Mouse (Mus musculus) G1E-ER4 (cell line): ENCODE measurements around the gene Olfr733. TPM values are rescaled to one million over a fixed set of nuclear protein-coding genes. Genes with fewer than 3 reads are reported as not detected.

Experiments used
- GATA1 ChIP-seq: IDR thresholded peaks from one replicate; pipeline ENCODE4 v1.8.0; 2012; ENCODE audit warnings: low read length, inconsistent platforms
- polyA plus RNA-seq: library from polyadenylated mRNA; stranded (reverse); fragments of >175 nt; gene quantifications from 2 replicates; pipeline ENCODE4 v1.2.3, GENCODE M21; 2012

Olfr733 gene
- not detected in 2 replicates for polyA plus RNA-seq

DNA sequence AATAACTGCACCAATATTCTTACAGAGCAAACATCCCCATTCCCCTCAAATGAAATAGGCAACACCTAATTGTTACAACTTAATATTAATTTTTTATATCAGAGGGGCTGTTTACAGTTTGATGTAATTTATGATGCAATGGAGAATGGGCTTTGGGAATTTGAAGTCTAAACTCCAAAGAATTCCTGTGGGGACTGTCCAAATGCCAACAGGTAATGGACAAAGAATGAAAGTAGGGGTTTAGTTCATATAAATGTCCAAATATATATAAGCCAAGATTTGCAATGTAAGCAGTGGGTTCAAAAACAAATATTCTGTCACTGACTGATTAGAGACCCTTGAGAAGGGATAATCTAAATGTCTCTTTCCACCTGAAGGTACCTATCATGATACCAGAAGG lies at the start of gene Olfr733:
Gene Olfr733, minus strand, starts transcription at position 101 of the 400 bp plus-strand sequence.
- TF ChIP-seq GATA1 = no peak

DNA sequence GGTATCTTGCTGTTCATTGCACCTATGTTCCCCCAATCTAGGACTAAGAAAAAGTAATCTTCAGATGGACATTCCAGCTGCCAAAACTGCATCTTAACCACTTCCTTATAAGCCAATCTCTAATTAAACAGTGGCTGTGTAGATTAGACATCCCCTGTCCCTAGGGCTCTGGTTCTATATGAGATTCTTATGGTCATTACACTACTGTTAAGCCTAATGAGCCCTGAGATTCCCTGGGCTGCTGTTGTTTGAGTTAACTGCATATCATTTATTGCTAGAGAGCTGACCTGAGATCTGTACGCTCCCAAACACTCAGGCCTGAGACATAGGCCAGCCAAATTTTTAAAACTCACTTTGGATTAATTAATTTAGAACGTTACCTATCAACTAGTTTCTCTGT lies 47.5 kb upstream of the Olfr733 start, which contains the start of gene Olfr735:
Gene Olfr735, minus strand, starts transcription at position 77 of the 400 bp plus-strand sequence.
- TF ChIP-seq GATA1 = no peak

DNA sequence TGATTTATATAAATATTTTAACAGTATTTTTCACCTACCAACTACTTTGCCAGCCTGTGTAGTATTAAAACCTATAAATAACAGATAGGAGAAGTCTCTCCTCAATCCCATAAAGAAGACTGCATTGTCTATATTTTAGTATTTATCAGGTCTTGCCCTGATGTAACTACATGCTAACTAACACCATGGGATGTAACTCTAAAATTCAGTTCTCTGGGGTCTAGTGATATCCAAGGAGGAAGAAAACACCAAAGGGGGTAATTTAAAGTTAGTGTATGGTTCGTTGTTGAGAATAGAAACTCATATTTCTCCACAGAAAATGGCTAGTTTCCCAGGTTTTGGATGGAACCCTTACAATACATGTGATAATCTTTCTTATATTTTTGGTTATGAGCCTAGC lies 25.3 kb upstream of the Olfr733 start, which contains the start of gene Olfr734:
Gene Olfr734, minus strand, starts transcription at position 101 of the 400 bp plus-strand sequence.
- no peak for TF ChIP-seq GATA1

DNA sequence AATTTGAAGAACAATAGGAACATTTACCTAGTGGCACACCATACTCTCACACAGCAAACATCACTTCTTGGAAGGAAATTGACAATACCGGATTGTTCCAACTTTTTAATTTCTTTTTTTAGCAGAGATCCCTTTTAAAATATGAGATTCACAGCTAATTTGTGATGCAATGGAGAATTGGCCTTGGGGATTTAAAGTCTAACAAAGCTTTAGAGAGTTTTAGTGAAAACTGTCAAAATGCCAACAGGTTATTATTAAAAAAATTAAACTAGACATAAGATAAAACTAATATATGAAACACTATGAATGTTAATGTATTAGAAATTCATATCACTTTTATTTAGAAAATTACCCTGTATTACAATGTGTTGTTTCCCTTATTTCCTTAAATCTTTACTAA lies 17.2 kb downstream of the Olfr733 start, which contains the start of gene Olfr732:
Gene Olfr732, minus strand, starts transcription at position 101 of the 400 bp plus-strand sequence.
- no peak for TF ChIP-seq GATA1

Other genes with a start within 250 kb of the Olfr733 start
- not detected in 2 replicates for gene Olfr726, start 210.6 kb downstream of the Olfr733 start, polyA plus RNA-seq
- gene Olfr727, start 178.3 kb downstream of the Olfr733 start, polyA plus RNA-seq = not detected in 2 replicates
- not detected in 2 replicates for gene Olfr728, start 158.8 kb downstream of the Olfr733 start, polyA plus RNA-seq
- gene Olfr729, start 148.6 kb downstream of the Olfr733 start, polyA plus RNA-seq = not detected in 2 replicates
- gene Olfr730, start 113.3 kb downstream of the Olfr733 start, polyA plus RNA-seq = not detected in 2 replicates
- not detected in 2 replicates for gene Olfr731, start 59.7 kb downstream of the Olfr733 start, polyA plus RNA-seq
- not detected in 2 replicates for gene Olfr732, start 17.3 kb downstream of the Olfr733 start, polyA plus RNA-seq
- not detected in 2 replicates for gene Olfr734, start 25.2 kb upstream of the Olfr733 start, polyA plus RNA-seq
- gene Olfr735, start 47.4 kb upstream of the Olfr733 start, polyA plus RNA-seq = not detected in 2 replicates
- gene Tlr11, start 56.4 kb upstream of the Olfr733 start, polyA plus RNA-seq = not detected in 2 replicates
- not detected in 2 replicates for gene Olfr736, start 79.6 kb upstream of the Olfr733 start, polyA plus RNA-seq
- not detected in 2 replicates for gene Olfr738, start 106.0 kb upstream of the Olfr733 start, polyA plus RNA-seq
- not detected in 2 replicates for gene Olfr739, start 117.1 kb upstream of the Olfr733 start, polyA plus RNA-seq
- gene Olfr740, start 144.0 kb upstream of the Olfr733 start, polyA plus RNA-seq = not detected in 2 replicates
- not detected in 2 replicates for gene Olfr741, start 171.2 kb upstream of the Olfr733 start, polyA plus RNA-seq
- not detected in 2 replicates for gene Olfr742, start 202.1 kb upstream of the Olfr733 start, polyA plus RNA-seq
- gene Olfr743, start 220.3 kb upstream of the Olfr733 start, polyA plus RNA-seq = not detected in 2 replicates